Mouse (Mus musculus) lung, postnatal 25 days (tissue): ENCODE measurements around the gene Rrp1.

Source experiments
- DNase-seq: peaks from one replicate; pipeline ENCODE4 v3.0.0; 2022; ENCODE audit warnings: low spot score

Rrp1 gene

DNA sequence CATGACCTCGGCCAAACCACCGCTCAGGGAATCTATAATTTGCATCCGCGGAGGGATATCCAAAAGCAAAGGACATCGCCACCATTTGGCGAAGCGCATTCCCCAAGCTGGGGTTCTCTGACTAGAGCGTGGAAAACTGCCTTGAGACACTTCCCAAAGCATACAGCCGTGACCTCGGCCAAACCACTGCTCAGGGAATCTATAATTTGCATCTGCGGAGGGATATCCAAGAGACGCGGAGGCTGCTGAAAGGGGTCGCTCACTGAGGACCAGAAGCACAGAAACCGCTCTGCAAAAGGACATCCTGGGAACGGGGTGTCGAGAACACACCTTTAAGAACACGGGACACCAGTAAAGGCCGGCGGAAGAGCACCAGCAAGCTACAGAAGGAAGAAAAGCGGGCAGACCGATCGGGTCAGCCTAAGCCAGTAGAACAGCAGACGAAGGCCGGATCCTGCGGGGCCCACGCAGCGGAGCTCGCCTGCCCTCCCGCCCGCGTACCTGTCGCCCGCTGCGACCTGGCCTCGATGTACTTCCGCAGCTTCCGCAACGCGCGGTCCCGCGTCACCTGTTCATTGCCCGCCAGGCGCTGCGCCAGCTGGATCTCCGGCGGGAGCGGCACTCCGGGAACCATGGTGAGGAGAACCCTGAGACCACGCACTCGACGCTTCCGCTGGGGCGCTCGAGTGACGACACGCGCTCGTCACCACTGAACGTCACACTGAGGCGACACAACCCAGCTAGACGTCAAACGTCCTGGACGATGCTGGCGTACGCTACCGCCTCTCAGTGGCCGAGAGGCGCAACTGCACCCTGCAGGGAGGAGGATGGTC is at the start of gene Rrp1:
Gene Rrp1, minus strand, starts transcription at position 725 of the 833 bp plus-strand sequence.
- DNase-seq: peak; percentile 94

DNA sequence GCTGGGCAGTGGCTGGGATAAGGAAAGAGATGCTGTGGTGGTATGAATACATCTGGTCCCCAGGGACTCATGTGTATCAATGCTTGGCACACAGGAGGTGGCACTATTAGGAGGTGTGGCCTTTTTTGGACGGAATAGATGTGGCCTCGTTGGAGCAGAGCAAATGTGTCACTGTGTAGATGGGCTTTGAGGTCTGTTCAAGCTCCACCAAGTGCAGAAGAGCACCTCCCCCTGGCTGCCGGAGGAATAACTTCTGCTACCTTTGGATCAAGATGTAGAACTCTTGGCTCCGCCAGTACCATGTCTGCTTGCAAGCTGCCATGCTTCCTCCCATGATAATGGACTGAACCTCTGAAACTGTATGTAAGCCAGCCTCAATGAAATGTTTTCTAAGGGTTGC is 48.9 kb upstream of the Rrp1 start:
- no peak for DNase-seq

DNA sequence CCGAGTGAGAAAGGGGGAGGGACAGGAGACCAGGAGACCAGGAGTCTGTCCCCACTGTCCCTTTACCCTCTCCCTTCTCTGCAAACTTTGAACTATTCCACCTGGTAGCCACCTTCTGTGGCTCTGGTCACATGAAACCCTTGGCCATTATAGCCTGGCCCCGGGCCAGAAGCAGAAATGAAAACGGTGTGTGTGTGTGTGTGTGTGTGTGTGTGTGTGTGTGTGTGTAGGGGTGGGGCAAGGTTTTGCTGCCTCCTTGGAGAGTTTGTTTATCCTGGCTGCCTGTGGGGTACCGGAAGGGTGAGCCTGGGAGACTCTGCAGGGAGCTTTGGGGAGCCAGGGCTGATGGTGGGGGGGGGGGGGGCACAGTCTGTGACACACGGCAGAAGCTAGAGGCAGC is 47.6 kb upstream of the Rrp1 start:
- no peak for DNase-seq

DNA sequence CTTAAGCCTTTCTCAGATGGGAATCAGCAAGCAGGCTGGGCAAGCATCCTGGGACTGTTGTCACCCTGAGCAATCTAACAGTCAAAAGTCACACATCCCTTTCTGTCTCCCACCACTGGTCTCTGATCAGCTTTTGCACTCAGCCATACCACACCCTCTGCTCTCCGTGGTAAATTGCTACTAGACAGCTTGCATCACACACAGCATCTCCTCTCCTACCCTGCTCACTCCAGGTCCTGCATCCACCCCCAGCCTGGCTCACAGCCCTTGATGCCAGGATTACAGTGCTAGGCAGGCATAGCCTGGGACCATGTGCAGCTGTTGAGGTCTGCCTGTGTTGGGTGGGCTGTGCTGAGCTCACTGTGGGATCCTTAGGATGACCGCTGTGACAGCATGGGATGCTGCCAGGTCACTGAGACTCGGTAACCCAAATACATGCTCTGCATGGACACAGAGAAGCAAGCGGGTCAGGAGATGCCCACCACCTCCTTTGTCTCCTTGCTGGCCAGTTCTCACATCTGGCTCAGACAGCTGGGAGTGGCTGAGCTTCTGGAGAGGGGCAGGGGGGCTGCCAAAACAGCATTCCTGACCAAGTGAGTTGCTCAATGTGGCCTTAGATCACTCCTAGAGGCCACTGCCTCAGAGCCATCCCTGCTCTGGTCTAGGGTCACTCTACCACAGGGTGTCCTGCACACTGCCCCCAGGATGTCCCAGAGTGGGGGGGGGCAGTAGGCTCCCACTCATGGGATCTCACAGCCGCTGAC is 45.7 kb upstream of the Rrp1 start:
- DNase-seq: peak; percentile 42

DNA sequence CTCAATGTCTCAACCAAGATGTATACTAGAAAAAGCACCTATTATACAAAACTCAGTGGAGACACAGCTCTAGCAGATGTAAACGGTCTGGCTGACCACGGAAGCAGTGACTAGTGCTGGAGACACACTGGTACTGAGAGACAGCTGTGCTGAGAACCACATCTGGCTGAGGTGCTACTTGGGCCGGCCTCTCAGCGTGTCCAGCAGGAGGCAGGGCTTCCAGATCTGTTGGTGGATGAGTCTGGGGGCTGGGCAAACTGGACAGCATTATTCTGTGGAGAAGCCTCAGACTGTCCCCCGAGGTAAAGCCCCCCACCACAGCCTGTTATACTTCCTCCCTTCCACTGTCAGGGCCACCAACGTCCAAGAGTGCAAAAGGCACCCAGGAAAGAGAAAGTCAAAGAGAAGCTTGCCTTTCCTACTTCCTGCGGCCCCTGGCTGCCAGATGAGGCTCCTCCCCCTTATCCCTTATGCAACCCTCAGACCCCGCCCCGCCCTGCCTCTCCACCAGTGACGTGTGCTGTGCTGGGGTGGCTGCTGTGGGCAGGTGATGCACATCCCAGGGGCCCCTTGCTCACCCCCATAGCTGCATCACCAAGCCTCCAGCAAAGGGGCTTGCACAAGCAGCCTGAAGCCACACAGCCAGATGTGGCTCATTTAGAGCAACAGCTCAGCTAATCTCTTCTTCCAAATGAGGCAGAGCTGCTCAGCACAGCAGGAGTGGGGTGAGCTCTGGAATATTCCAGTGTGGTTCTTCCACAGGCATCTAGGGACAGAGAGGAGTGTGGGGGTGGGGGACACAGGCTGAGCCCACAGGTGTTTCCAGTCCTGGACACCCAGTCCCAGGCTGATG is 44.9 kb upstream of the Rrp1 start:
- DNase-seq: peak; percentile 75

DNA sequence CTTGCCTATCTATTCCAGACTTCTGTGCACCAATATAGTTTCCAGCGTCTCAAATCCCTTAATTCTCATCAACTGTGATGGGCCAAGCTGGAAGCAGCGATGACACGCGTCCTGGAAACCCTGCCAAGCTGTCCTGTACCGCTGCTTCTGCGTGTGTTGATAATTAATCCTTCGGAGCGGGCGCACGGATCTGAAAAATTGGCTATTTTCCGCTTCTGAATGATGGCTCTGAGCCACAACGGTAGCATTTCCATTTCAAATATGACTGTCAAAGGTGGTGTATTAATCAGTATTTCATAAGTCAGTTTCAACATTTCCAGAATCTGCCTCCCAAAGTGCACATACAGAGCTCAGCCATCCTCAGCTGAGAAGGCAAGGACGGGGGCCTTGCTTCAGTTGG is 43.9 kb upstream of the Rrp1 start:
- no peak for DNase-seq

DNA sequence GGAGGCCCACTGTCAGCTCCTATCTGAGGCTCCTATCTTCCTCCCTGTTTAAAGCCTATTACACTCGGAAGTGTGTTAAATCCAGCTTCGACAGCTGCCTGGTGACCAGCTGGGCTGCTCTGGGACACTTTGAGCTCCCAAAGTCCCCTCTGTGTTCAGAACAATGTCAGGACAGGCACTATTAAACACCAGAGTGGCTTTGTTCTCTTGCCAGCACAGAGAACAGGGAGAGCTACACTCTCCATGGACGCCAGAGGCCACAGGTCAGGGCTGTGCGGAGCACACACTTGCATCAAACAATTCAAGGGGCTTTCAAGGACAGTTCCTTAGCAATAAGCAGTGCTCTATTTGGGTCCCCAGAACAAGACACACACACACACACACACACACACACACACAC is 39.8 kb upstream of the Rrp1 start:
- no peak for DNase-seq

DNA sequence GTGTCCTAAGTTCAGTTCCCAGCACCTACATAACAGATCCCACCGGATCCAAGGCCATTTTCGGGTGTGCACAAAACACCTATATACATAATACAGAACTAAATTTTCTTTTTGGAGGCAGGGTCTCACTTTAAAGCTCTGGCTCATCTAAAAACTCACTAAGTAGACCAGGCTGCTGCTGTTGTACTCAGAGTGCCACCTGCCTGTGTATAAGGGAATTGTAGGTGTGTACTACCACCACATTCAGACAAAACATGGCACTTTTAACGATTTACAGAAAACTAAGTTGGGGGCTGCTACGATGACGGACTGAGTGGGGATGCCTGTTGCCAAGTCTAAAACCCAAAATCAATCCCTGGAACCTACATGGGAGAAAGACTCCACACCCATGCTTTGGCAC is 37.9 kb upstream of the Rrp1 start:
- DNase-seq: no peak

DNA sequence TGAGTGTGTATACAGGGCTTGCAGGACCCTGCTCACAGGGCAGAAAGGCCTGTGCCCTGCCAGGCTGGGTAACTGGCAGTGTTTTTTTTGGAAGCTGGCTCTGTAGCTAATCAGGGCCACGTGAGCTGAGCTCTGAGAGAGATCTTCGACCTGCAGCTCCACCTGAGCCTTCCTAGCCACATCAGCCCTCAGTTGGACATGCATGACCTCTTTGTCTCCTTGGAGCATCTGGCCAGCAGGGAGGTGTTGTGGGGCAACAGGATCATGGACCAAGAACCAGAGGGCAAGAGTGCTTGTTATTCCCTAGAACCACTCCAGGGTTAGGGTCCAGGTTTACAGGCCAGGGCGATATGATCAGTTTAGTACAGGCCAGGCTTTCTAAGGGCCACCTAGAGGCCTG is 34.6 kb upstream of the Rrp1 start:
- DNase-seq: no peak

DNA sequence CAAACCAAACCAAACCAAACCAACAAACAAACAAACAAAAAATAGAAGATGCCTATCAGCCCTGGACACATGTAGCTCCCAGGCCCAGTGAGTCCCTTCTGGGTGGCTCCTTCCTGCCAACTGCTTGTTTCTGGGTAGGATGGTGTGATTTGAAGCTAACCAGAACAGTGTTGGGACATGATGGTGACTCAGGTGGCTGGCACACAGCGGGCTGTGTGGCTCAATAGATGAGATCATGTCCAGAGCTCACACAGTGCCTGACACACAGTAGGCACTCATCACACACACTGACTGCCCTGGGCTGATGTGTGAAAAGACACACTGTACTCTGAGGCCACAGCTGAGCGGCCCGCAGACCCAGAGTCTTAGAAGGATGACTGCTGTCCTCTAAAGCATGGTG is 33.4 kb upstream of the Rrp1 start:
- no peak for DNase-seq

DNA sequence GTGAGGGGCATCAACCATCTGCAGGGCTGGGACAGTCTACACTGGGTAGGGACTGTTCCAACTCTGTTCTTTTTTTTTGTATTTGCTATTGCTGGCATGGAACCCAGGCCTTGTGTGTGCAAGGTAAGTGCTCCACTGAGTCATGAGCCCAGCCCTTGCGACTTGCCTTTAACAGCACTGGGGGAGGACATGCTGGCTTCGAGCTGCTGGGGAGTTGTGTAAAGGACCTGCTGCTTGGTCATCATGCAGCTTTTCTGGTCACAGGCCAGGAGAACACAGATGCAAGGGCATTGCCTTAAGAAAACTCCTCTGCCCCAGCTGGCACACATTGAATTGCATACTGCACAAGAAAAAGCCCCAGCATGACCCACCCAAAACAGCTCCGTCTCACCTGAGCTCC is 29.4 kb upstream of the Rrp1 start:
- no peak for DNase-seq

DNA sequence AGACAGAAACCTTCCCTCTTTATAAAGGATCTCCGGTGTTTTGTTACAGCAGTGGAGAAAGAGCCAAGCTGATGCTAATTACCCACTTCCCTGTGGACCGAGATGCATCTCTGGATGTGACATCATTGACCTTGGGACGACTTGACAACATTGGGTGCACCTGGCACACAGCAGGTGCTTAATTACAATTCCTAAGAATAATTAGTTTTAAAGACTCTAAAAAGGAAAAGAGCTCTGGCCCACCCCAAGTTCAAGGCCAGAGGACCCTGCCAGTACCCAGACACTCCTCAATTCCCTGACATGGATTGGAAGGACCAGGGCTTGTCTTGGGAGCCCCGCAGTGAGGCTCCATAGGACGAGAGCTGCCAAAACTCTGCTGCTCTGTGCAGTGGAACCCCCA is 28.8 kb upstream of the Rrp1 start:
- DNase-seq: no peak

DNA sequence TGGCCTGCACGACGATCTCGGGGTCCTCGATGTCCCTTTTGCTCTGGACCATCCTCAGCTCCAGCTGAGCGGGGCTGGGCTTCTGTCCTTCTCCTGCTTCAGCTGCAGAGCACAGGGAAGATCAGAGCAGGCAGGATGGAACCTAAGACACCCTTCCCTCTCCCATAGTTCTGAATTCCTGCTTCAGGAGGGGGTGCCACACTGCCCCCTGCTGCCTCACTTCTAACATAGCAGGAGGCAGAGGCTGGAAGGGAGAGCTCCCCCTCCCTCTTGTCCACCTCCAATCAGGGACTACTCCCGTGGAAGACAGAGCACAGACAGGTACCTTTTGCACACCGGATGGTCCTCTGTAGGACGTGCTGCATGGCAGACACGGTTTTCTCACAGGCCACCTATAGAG is 28.0 kb upstream of the Rrp1 start:
- DNase-seq: no peak

DNA sequence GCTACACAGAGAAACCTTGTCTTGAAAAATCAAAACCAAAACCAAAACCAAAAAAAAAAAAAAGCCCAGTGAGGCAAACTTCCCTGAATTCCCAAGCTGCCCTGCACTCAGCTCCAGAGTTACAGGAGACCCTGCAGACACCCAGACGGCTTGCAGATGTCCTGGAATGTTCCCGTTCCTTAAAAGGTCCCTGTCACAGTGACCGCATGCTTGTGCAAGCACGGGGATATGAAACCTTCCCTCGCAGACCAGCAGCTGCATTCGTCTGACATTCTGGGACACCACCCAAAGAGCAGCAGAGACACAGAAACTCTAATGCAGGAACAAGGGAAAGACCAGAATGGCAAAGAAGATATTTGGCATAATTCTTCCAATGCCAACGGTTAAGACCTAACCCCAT is 27.1 kb upstream of the Rrp1 start:
- DNase-seq: no peak

DNA sequence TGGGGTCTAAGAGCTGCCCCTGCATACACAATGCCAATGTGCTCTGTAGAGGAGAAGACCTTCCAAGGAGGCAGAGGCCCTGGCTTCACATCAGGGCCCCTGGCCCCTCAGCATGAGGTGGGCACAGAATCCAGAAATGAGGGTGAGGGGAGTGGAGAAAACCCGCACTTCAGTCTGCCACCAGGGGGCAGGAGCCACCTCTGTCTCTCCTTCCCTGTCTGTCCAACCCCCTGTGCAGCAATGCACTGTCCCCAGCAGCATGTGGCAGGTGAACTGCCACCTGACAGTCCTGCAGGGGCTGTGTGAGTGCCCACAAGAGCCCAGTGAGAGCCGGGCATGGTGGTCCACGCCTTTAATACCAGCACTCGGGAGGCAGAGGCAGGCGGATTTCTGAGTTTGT is 26.7 kb upstream of the Rrp1 start:
- no peak for DNase-seq

DNA sequence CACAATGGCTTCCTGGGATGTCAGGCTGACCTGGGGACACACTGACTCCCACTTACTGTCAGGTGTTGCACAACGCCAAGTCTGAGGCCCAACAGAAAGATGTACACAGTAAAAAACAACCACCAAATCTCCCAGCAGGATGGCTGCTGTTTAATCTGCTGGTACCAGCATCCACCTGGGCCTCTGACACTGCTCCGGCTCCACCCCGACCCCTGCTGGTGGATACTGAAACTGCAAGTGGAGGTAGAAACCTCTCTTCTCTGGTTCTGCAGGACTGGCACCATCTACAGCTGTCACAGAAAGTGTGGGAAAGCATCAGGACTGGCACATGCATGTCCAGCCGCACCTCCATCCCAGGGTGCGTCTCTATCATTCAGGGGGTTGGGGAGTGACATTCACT is 25.3 kb upstream of the Rrp1 start:
- peak; percentile 70 for DNase-seq

DNA sequence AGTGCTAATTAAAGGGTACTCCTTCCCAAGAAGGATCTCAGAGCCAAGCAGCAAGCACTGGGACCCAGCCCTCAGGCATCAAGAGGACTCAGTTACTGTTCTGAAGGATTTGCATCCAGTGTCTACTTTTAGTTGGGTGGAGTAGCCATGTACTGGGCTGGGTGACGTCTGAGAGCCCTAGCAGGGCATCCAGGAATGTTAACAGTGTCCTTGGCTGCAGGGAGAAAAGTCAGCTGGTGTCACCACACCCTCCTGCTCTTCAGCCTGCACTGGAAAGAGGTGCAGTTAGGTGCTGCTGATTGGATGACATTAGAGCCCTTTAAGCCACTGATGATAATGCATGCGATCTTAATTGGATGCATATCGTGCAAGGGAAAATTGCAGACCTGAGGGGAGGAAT is 20.0 kb upstream of the Rrp1 start:
- DNase-seq: no peak

DNA sequence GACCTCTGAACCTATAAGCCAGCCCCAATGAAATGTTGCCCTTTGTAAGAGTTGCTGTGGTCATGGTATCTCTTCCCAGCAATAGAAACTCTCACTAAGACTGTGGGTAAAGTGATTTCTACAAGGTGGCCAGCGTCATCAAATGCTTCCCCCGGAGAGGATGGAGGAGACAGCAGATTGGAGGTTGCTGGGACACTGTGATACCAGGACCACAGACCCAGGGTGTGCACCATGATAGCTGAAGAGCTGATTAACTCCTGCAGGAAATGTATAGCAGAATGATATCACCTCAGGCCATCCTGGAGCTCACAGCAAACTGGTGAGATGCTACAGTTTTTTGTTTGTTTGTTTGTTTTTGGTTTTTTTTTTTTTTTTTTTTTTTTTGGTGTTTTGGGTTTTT is 16.9 kb upstream of the Rrp1 start:
- no peak for DNase-seq

DNA sequence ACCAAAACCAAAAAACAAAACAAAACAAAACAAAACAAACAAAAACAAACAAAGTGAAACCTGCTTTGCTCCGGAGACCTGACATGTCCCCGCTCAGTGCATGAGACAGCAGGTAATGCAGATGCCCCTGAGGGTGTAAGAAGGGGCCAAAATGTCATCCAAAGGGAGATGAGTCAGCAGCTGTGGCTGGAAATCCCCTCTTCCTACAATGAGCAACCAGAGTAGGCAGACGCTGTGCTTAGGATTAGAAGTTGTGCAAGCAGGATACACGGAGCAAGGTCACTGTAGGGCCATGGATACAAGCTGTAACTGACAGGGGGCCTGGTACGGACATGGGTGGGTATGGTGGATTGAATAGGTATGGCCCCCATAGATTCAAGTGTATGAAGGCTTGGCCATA is 16.3 kb upstream of the Rrp1 start:
- no peak for DNase-seq

DNA sequence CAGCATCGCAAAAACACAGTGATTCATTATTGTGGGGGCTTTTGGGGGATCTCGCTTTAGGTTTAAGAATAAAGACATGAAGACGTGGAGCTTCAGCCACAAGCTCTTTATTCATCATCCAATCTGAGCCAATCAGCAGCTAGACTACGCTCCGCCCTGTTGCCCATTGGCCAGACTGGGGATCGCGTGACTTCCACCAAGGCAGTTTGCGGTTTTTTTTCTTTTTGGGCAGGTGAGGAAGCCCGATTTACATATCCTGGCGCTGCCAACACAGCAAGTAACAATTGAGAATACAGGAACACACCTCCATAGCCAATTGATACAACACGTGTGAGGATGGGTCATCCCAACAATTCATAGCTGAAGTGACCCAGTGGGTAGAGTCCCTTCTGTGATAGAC is 15.2 kb upstream of the Rrp1 start:
- no peak for DNase-seq

DNA sequence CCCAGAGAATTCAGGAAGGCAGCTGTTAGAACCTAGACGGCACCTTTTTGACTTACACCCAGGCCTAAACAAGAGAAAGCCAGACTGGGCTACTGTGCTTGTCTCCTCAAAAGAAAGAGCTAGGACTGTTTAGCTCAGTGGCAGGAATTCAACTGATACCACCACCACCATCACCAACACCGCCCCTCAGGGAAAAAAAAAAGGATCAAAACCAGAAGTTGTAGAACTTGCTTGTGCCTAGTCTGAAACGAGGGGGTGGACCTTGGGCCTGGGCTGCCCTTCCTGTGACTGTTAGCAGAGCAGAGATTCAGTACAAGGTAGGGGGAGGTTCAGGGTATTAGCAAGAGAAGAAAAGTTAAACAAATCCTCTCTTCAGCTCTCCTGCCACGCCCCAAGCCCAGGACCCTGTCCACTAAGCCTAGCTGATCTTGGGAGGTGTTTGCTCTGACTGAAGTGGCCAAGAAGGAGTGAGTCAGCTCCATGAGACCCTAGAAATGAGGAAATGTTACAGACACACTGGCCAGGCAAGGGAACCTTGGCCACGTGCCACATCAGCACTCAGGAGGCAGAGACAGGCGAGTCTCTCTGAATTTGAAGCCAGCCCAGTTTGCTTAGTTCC is 13.4 kb upstream of the Rrp1 start:
- DNase-seq: peak; percentile 43
